19 mouse cellular contexts compared by ENCODE assay signal in the genomic region with DNA sequence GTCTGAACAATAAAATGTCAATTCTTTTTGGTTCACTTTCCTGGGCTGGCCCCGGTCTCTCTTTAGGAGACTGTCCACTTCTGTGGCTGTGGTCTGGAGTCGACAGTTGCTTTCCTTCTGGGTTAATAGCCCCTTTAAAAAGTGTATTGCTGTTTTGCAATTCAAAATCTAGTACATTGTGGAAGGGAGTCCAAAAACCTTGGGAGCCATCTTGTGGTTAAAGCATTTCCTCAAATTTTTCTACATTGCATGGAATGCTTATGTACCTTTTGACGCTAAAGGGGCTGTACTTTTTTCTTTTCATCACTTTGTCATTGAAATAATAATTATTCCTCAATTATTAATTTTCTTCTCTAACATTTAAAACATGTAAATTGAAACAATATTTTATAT.
A peak's percentile ranks its signal among the peaks of the same experiment; 100 is the strongest.
DNase-seq lines count a peak whose midpoint lies in the region; ATAC-seq and TF ChIP-seq lines count a peak whose summit lies in the region.
"Had no signal": no experiment of that assay in that cellular context is flagged by ENCODE, and none has a peak within 500 bp of the region (broad histone marks: within the 10 kb centered on the region; RNA-seq: fewer than 3 reads in every experiment).

No protein-coding gene starts in this region.

- peaks cover 9% of the 10 kb centered on the region for H3K79me2 ChIP-seq in heart, adult 2 months (replicated peaks; ENCODE audit: control insufficient read depth, insufficient read depth, low read length)

- no peak for TF ChIP-seq EP300 in heart, adult 2 months (IDR thresholded peaks at IDR 0.05; ENCODE audit: insufficient read depth, low read depth, low read length)
- TF ChIP-seq EP300 in lung, postnatal 0 days (IDR thresholded peaks at IDR 0.05), result no peak
- TF ChIP-seq EP300 in stomach, postnatal 0 days (optimal IDR thresholded peaks at IDR 0.05), result no peak

- DNase-seq in heart, adult 2 months, result no peak
- no peak for DNase-seq in heart, postnatal 14 days
- no peak for DNase-seq in kidney, postnatal 4 days
- no peak for DNase-seq in lung, postnatal 0 days (ENCODE audit: low spot score)
- DNase-seq in lung, postnatal 10 days, result no peak
- DNase-seq in stomach, postnatal 0 days (ENCODE audit: low spot score), result no peak
- DNase-seq: cerebellum, adult 2 months; cerebellum, postnatal 36 days; heart, adult 11 months; kidney, postnatal 14 days; lung, postnatal 36 days had no signal

- no peaks in the 10 kb centered on the region for H3K9me3 ChIP-seq in kidney, embryonic 16.5 days (ENCODE audit: low read length)
- H3K9me3 ChIP-seq in lung, postnatal 0 days (ENCODE audit: low read length), result no peaks in the 10 kb centered on the region
- H3K9me3 ChIP-seq in stomach, postnatal 0 days (ENCODE audit: control insufficient read depth, low read length), result no peaks in the 10 kb centered on the region
- H3K9me3 ChIP-seq: embryonic facial prominence, embryonic 13.5 days; heart, embryonic 13.5 days; hindbrain, embryonic 12.5 days; limb, embryonic 12.5 days; neural tube, embryonic 12.5 days had no signal

- H3K4me2 ChIP-seq in kidney, embryonic 16.5 days (replicated peaks; ENCODE audit: low read depth, low read length), result no peak overlapping the region
- no peak overlapping the region for H3K4me2 ChIP-seq in lung, postnatal 0 days (replicated peaks; ENCODE audit: low read depth, low read length)
- no peak overlapping the region for H3K4me2 ChIP-seq in stomach, postnatal 0 days (replicated peaks; ENCODE audit: low read depth)
- H3K4me2 ChIP-seq: embryonic facial prominence, embryonic 13.5 days; heart, embryonic 13.5 days; hindbrain, embryonic 12.5 days; limb, embryonic 12.5 days; neural tube, embryonic 12.5 days had no signal

- no peaks in the 10 kb centered on the region for H3K27me3 ChIP-seq in heart, adult 2 months (ENCODE audit: control insufficient read depth, insufficient read depth, low read length)
- no peaks in the 10 kb centered on the region for H3K27me3 ChIP-seq in kidney, embryonic 16.5 days (ENCODE audit: insufficient read depth, low read length)
- H3K27me3 ChIP-seq in lung, postnatal 0 days (replicated peaks; ENCODE audit: insufficient read depth, low read length), result no peaks in the 10 kb centered on the region
- H3K27me3 ChIP-seq in stomach, postnatal 0 days (ENCODE audit: control insufficient read depth, insufficient read depth, low read length), result no peaks in the 10 kb centered on the region
- H3K27me3 ChIP-seq: embryonic facial prominence, embryonic 13.5 days; heart, embryonic 13.5 days; hindbrain, embryonic 12.5 days; neural tube, embryonic 12.5 days had no signal

- WGBS in heart, adult 2 months, result 65% methylated on average over 3 of the region's 3 CpGs
- 41% methylated on average over 3 of the region's 3 CpGs for WGBS in kidney, embryonic 16.5 days
- WGBS in lung, postnatal 0 days, result 59% methylated on average over 3 of the region's 3 CpGs
- WGBS in stomach, postnatal 0 days, result 57% methylated on average over 3 of the region's 3 CpGs

- ATAC-seq in kidney, embryonic 16.5 days (ENCODE audit: low FRiP score, low TSS enrichment), result no peak
- no peak for ATAC-seq in lung, postnatal 0 days
- ATAC-seq in stomach, postnatal 0 days (ENCODE audit: low FRiP score, low TSS enrichment), result no peak
- ATAC-seq: intestine, embryonic 16.5 days had no signal

- TF ChIP-seq CTCF in heart, adult 2 months (IDR thresholded peaks at IDR 0.05), result peak; percentile 36
- peak; percentile 44 for TF ChIP-seq CTCF in lung, postnatal 0 days (IDR thresholded peaks at IDR 0.05)
- peak; percentile 58 for TF ChIP-seq CTCF in stomach, postnatal 0 days (IDR thresholded peaks at IDR 0.05; ENCODE audit: low read depth)

- intact Hi-C loops in heart, adult 2 months (cut with DNase I), result no loop called here
- intact Hi-C loops in heart, postnatal 14 days (cut with DNase I), result no loop called here

- H3K36me3 ChIP-seq in heart, adult 2 months (ENCODE audit: control insufficient read depth, insufficient read depth, low read length), result peaks cover 8% of the 10 kb centered on the region
- no peaks in the 10 kb centered on the region for H3K36me3 ChIP-seq in kidney, embryonic 16.5 days (ENCODE audit: insufficient read depth, low read length)
- H3K36me3 ChIP-seq in lung, postnatal 0 days (ENCODE audit: insufficient read depth, low read length), result no peaks in the 10 kb centered on the region
- no peaks in the 10 kb centered on the region for H3K36me3 ChIP-seq in stomach, postnatal 0 days (ENCODE audit: control insufficient read depth, insufficient read depth, low read length)
- H3K36me3 ChIP-seq: embryonic facial prominence, embryonic 13.5 days; heart, embryonic 13.5 days; hindbrain, embryonic 12.5 days; limb, embryonic 12.5 days; neural tube, embryonic 12.5 days had no signal

- no peak overlapping the region for H3K4me3 ChIP-seq in heart, adult 2 months
- no peak overlapping the region for H3K4me3 ChIP-seq in kidney, embryonic 16.5 days (ENCODE audit: low read length)
- no peak overlapping the region for H3K4me3 ChIP-seq in lung, postnatal 0 days (ENCODE audit: low read depth, low read length)
- H3K4me3 ChIP-seq in stomach, postnatal 0 days (ENCODE audit: low read depth, low read length), result no peak overlapping the region
- H3K4me3 ChIP-seq: embryonic facial prominence, embryonic 13.5 days; heart, embryonic 13.5 days; hindbrain, embryonic 12.5 days; limb, embryonic 12.5 days; neural tube, embryonic 12.5 days had no signal

- no peak overlapping the region for H3K9ac ChIP-seq in heart, adult 2 months (ENCODE audit: low read depth, low read length)
- 0 out of 2 replicates have a peak overlapping the region, but pooled peaks have one; percentile 3 for H3K9ac ChIP-seq in kidney, embryonic 16.5 days (replicated peaks; ENCODE audit: low read length)
- H3K9ac ChIP-seq in lung, postnatal 0 days (replicated peaks; ENCODE audit: low read depth), result no peak overlapping the region
- no peak overlapping the region for H3K9ac ChIP-seq in stomach, postnatal 0 days (ENCODE audit: low read length)
- H3K9ac ChIP-seq: embryonic facial prominence, embryonic 13.5 days; heart, embryonic 13.5 days; hindbrain, embryonic 12.5 days; limb, embryonic 12.5 days; liver, embryonic 14.5 days; neural tube, embryonic 12.5 days had no signal

- H3K4me1 ChIP-seq in heart, adult 2 months (ENCODE audit: control insufficient read depth, insufficient read depth, low read length), result peaks cover 11% of the 10 kb centered on the region
- peaks cover 20% of the 10 kb centered on the region; the same call in 1 of the 2 replicates for H3K4me1 ChIP-seq in kidney, embryonic 16.5 days (ENCODE audit: insufficient read depth, low read length)
- peaks cover 2% of the 10 kb centered on the region; the same call in 1 of the 2 replicates for H3K4me1 ChIP-seq in lung, postnatal 0 days (ENCODE audit: insufficient read depth, low read depth, low read length)
- H3K4me1 ChIP-seq in stomach, postnatal 0 days (replicated peaks; ENCODE audit: control insufficient read depth, insufficient read depth), result no peaks in the 10 kb centered on the region
- H3K4me1 ChIP-seq: hindbrain, embryonic 12.5 days; neural tube, embryonic 12.5 days had no signal

- no peak overlapping the region for H3K27ac ChIP-seq in heart, adult 2 months
- H3K27ac ChIP-seq in kidney, embryonic 16.5 days (ENCODE audit: low read length), result peak overlapping the region; percentile 26
- H3K27ac ChIP-seq in lung, postnatal 0 days (ENCODE audit: low read length), result no peak overlapping the region
- no peak overlapping the region for H3K27ac ChIP-seq in stomach, postnatal 0 days (replicated peaks)
- H3K27ac ChIP-seq: embryonic facial prominence, embryonic 13.5 days; heart, embryonic 13.5 days; hindbrain, embryonic 12.5 days; limb, embryonic 12.5 days; liver, embryonic 14.5 days; neural tube, embryonic 12.5 days had no signal

- no peak for TF ChIP-seq POLR2A in heart, adult 2 months (IDR thresholded peaks at IDR 0.05; ENCODE audit: insufficient read depth, low read depth, low read length)
